Mouse (Mus musculus) G1E (cell line): ENCODE measurements around the gene Erc2.

Source experiments
- CTCF ChIP-seq: IDR thresholded peaks from 2 replicates; pipeline ENCODE4 v1.5.1; 2012; ENCODE audit warnings: low read depth, low read length, inconsistent platforms, mixed read lengths
- GATA1 ChIP-seq: IDR thresholded peaks from 2 replicates; pipeline ENCODE4 v1.6.1; 2012; ENCODE audit warnings: borderline replicate concordance, low read length, inconsistent platforms, mixed read lengths
- POLR2AphosphoS5 ChIP-seq: IDR thresholded peaks from 2 replicates; pipeline ENCODE4 v1.6.1; 2012; ENCODE audit warnings: low read depth, low read length, inconsistent platforms; ENCODE audit not compliant: insufficient replicate concordance

GRCm38 (mm10) chr14:28457428-28457827, 835.2 kb downstream of the Erc2 start:
- TF ChIP-seq CTCF (no peak), GATA1 (no peak), POLR2AphosphoS5 (no peak)
